Mouse (Mus musculus) embryonic facial prominence, embryonic 11.5 days (tissue): ENCODE measurements around the gene Pcyt2. TPM values are rescaled to one million over a fixed set of nuclear protein-coding genes. Genes with fewer than 3 reads are reported as not detected.

Experiments
- ATAC-seq: fragments of 200-750 bp; cut with Nextera tagmentation; replicated peaks from 2 replicates; pipeline ENCODE4 v1.8.0; 2017; ENCODE audit warnings: low read depth; ENCODE audit not compliant: insufficient number of reproducible peaks, low FRiP score, low TSS enrichment
- DNase-seq: peaks from one replicate; pipeline ENCODE4 v3.0.0-alpha.2; 2015; ENCODE audit warnings: low spot score
- H3K27ac ChIP-seq: fragments of 300-500 bp; sonication (generic); replicated peaks from 2 replicates; pipeline ENCODE4 v1.5.1; 2014; ENCODE audit warnings: mild to moderate bottlenecking, low read depth, low read length, control low read depth
- H3K27me3 ChIP-seq: fragments of 300-500 bp; sonication (generic); 2 replicates; pipeline ENCODE4 v1.6.1; 2014; ENCODE audit warnings: mild to moderate bottlenecking, low read length, moderate library complexity, mixed read lengths; ENCODE audit not compliant: control insufficient read depth, insufficient read depth
- H3K36me3 ChIP-seq: fragments of 300-500 bp; sonication (generic); replicated peaks from 2 replicates; pipeline ENCODE4 v1.6.1; 2014; ENCODE audit warnings: low read depth, mild to moderate bottlenecking, low read length, moderate library complexity, mixed read lengths; ENCODE audit not compliant: control insufficient read depth, insufficient read depth
- H3K4me1 ChIP-seq: fragments of 300-500 bp; sonication (generic); 2 replicates; pipeline ENCODE4 v1.6.1; 2014; ENCODE audit warnings: low read length, mixed read lengths; ENCODE audit not compliant: control insufficient read depth, insufficient read depth
- H3K4me2 ChIP-seq: fragments of 300-500 bp; sonication (generic); 2 replicates; pipeline ENCODE4 v1.6.1; 2014; ENCODE audit warnings: low read depth, mild to moderate bottlenecking, control low read depth, low read length, moderate library complexity
- H3K4me3 ChIP-seq: fragments of 300-500 bp; sonication (generic); 2 replicates; pipeline ENCODE4 v1.5.1; 2014; ENCODE audit warnings: low read depth, low read length, control low read depth
- H3K9ac ChIP-seq: fragments of 300-500 bp; sonication (generic); replicated peaks from 2 replicates; pipeline ENCODE4 v1.6.1; 2014; ENCODE audit warnings: mild to moderate bottlenecking, control low read depth, low read length
- H3K9me3 ChIP-seq: fragments of 300-500 bp; sonication (generic); replicated peaks from 2 replicates; pipeline ENCODE4 v1.6.1; 2016; ENCODE audit warnings: mild to moderate bottlenecking, low read length, inconsistent platforms, mixed read lengths; ENCODE audit not compliant: control insufficient read depth
- WGBS: fragments of 180-500 bp; shearing (Covaris S2); extraction: QIAGEN DNeasy Blood & Tissue Kit; methylation state at CpG from one replicate; pipeline ENCODE4 v1.1.7; 2014; 5-methylcytosine and 5-hydroxymethylcytosine counted together
- polyA plus RNA-seq: library from polyadenylated mRNA; unstranded; fragments of >200 nt; fragmentation: Nextera tagmentation; extraction: Ambion mirVana; gene quantifications from 2 replicates; pipeline ENCODE4 v1.2.1, GENCODE M21; 2014

The Pcyt2 gene
- polyA plus RNA-seq, 1 experiment from 2014 or later = 75.3 TPM

DNA sequence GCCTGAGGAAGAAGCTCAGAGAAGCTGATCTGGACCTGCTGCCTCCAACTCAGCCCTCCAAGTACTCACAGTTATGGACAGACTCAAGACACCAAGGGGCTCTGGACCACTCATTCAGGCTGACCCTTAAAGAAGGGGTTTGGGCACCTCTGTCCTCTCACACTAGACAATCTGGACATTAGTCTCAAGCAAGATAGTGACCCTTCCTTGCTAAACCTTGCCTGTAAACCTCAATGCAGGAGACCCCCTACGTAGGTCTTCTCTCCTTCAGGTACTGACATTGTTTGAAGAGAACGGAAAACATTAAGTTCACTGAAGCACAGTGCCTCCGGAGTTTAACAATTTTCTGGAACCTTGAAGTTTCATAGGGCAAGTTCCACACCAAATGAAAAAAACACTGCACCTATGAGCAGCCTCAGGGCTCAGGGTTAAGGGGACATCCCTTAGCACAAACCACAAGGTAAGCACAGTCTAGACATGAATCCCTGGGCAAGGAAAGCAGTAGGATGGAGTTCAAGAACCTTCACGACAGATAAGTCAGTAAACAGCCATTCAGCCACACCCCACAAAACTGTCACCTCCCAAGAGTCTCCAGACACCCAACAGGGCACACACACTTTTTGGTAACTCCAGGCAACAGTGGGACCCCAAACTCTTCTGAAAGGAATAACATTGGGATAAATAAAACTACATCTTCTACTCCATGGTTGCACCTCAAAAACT, 14.2 kb upstream of the Pcyt2 start:
- Histone ChIP-seq H3K9me3 (no peaks in the 10 kb centered on the region), H3K4me3 (peak overlapping the region; percentile 85), H3K36me3 (no peaks in the 10 kb centered on the region; the same call in none of the 2 replicates), H3K27ac (peak overlapping the region; percentile 75; the same call in 1 of the 2 replicates), H3K4me1 (peaks cover 9% of the 10 kb centered on the region; the same call in 1 of the 2 replicates), H3K27me3 (no peaks in the 10 kb centered on the region), H3K9ac (peak overlapping the region; percentile 94), H3K4me2 (peak overlapping the region; percentile 81)
- ATAC-seq (no peak), DNase-seq (no peak)
- 69% methylated on average over 4 of the region's 4 CpGs for WGBS

DNA sequence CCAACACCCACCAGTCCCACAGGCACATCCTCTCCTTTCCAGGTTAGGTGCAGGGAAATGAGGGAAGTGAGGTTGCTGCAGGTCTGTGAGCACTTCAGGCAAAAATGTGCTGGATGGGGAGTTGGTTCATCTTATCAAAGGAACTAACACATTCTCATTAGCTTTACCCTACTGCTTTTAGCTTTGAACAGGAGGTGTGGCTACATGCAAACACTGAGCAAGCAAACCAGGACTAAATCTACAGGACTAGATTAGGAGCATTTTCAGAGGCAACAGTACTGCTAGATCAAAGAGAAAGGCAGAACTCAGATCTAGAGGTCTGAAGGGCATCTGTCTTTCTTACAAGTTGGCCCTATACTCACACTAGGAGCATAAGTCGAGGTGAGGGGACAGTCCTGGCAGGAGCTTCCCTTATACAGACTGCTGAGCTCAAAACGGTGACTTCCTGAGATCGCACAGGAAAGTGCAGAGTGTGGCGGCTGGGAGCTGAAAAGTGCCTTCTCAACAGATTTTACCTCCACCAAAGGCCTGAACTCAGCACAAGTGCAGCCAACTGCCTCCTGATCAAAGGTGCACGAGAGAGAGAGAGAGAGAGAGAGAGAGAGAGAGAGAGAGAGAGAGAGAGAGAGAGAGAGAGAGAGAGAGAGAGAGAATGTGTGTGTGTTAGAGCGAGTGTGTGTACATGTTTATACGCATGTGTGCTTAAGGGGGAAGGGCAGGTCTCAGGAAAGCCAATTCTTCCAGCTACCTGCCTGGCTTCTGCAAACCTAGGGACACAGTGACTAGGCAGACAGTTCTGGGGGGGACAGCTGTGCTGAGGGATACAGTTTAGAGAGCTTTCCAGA, 13.4 kb upstream of the Pcyt2 start:
- DNase-seq (no peak), ATAC-seq (no peak)
- no peaks in the 10 kb centered on the region; the same call in none of the 2 replicates for H3K36me3 ChIP-seq
- H3K4me3 ChIP-seq = peak overlapping the region; percentile 1; the same call in 1 of the 2 replicates
- H3K27ac ChIP-seq = no peak overlapping the region
- peak overlapping the region; percentile 94; the same call in 1 of the 2 replicates for H3K9ac ChIP-seq
- no peaks in the 10 kb centered on the region for H3K9me3 ChIP-seq
- H3K4me2 ChIP-seq = peak overlapping the region; percentile 16
- no peaks in the 10 kb centered on the region for H3K27me3 ChIP-seq
- peaks cover 9% of the 10 kb centered on the region; the same call in 1 of the 2 replicates for H3K4me1 ChIP-seq
- 41% methylated on average over 7 of the region's 7 CpGs for WGBS

DNA sequence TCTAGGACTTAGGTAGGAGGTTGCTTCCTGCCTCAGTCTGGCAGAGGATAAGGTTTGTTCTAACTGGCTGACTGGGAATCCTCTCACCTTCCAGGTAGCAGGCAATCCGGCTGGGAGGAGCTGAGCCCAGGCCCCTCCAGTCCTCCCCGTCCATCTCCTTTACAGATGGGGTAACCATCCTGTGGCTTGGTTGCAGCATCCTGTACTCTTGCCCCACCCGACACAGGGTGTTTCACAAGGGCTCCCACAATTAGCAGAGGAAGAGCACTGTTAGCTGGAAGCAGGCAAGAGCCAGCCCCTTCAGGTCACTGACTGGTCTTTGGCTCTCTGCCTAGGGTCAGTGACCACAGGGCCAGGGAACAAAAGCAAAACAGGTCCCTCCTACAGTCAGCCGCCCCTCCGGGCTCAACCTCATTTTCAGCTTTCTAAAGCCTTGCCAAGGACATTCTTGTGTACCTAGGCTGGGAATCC, 12.7 kb upstream of the Pcyt2 start:
- peak overlapping the region; percentile 21 for H3K4me2 ChIP-seq
- WGBS = 52% methylated on average over 5 of the region's 5 CpGs
- H3K4me1 ChIP-seq = peaks cover 9% of the 10 kb centered on the region; the same call in 1 of the 2 replicates
- H3K9me3 ChIP-seq = no peaks in the 10 kb centered on the region
- H3K27me3 ChIP-seq = no peaks in the 10 kb centered on the region
- DNase-seq (no peak), ATAC-seq (no peak)
- 0 out of 2 replicates have a peak overlapping the region, but pooled peaks have one; percentile 28 for H3K27ac ChIP-seq
- peak overlapping the region; percentile 37 for H3K9ac ChIP-seq
- 0 out of 2 replicates have a peak overlapping the region, but pooled peaks have one; percentile 8 for H3K4me3 ChIP-seq
- no peaks in the 10 kb centered on the region; the same call in none of the 2 replicates for H3K36me3 ChIP-seq

DNA sequence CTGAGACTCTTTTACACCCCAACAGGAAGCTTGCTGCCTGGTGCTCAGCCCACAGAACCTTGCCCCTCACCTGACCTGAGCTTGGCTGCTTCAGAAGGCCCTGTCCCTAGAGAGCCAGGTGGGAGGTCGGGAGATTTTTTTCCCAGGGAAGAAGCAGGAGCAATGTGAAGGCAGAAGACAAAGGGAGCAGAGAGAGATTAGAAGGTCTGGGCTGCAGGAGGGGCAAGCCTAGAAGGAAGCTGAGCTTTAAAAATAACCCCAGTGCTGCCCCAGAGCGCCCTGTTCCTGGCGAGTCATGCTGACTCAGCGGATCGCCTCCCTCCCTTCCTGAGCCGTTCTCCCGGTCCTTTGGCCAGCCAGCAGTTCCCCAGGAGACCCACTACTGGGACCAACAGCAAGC, 12.2 kb upstream of the Pcyt2 start:
- H3K4me1 ChIP-seq = peaks cover 9% of the 10 kb centered on the region; the same call in 1 of the 2 replicates

DNA sequence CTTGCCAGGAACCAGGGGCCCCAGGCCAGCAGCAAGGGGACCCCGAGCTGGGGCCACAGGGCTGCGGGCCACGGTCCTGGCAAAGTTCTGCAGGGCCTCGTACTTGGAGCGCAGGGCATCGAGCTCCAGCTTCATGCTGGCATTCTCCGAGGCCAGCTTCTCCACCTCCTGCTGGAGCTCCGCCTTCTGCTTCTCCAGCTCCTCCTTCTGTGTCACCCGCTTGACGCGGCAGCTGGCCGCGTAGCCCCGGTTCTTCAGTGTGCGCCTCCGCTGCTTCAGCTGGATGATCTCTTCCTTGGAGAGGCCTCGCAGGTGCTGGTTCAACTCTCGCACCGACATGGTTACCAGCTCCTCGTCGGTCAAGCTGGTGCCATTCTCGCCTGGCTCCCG, 11.6 kb upstream of the Pcyt2 start:
- no peak for DNase-seq
- no peak for ATAC-seq
- Histone ChIP-seq H3K4me2 (peak overlapping the region; percentile 19), H3K4me1 (peaks cover 9% of the 10 kb centered on the region; the same call in 1 of the 2 replicates), H3K27me3 (no peaks in the 10 kb centered on the region), H3K9ac (0 out of 2 replicates have a peak overlapping the region, but pooled peaks have one; percentile 25), H3K27ac (no peak overlapping the region), H3K36me3 (no peaks in the 10 kb centered on the region; the same call in none of the 2 replicates), H3K9me3 (no peaks in the 10 kb centered on the region), H3K4me3 (no peak overlapping the region)
- 74% methylated on average over 23 of the region's 23 CpGs for WGBS

More for the DNA sequence above, 12.2 kb upstream of the Pcyt2 start:
- Histone ChIP-seq H3K36me3 (no peaks in the 10 kb centered on the region; the same call in none of the 2 replicates), H3K9ac (peak overlapping the region; percentile 37), H3K4me2 (peak overlapping the region; percentile 21), H3K27ac (0 out of 2 replicates have a peak overlapping the region, but pooled peaks have one; percentile 28), H3K4me3 (0 out of 2 replicates have a peak overlapping the region, but pooled peaks have one; percentile 8), H3K9me3 (no peaks in the 10 kb centered on the region), H3K27me3 (no peaks in the 10 kb centered on the region)
- DNase-seq (no peak), ATAC-seq (no peak)
- WGBS = 26% methylated on average over 7 of the region's 7 CpGs

DNA sequence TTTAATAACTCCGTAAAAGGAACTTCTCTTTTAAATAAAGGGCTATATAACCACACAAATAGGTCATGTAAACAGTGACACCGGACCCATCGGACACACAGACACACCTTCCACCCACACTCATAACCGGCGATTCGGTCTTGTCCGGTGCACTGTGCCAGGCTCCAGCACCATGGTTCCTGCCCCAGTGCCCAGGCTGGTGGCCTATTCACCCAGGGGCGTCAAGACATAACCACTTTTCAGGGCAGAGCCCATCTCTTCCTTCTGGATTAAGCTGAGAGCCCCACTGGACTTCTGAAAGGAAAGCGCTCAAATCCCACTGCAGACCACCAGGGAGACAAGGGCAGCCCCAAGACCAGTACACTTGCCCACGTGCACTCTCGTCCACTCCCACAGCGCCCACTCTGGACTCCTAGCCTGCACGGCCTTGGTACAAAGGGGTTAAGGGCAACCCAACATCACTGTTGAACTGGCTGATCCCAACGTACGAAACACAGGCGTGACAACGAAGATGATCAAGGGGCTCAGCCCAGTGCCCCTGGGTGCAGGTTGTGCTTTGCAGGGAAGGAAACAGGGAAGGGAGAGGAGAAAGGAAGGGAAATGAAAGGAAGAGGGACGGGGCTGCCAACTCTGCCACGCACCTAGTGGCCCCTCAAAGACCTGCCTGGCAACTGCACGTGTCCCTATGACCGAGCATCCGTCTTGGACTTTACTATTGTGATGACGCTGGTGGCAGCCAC, 11.0 kb upstream of the Pcyt2 start:
- Histone ChIP-seq H3K27ac (no peak overlapping the region), H3K36me3 (no peaks in the 10 kb centered on the region; the same call in none of the 2 replicates), H3K27me3 (no peaks in the 10 kb centered on the region), H3K4me2 (no peak overlapping the region), H3K9ac (no peak overlapping the region; the same call in 1 of the 2 replicates), H3K4me3 (no peak overlapping the region), H3K4me1 (peaks cover 11% of the 10 kb centered on the region; the same call in 1 of the 2 replicates), H3K9me3 (no peaks in the 10 kb centered on the region)
- ATAC-seq = no peak
- WGBS = 93% methylated on average over 23 of the region's 23 CpGs
- DNase-seq = no peak
